Mouse (Mus musculus) CH12.LX (cell line): Measurements from ENCODE around the gene Fmnl1.

Source experiments
- CTCF ChIP-seq, 2 experiments: IDR thresholded peaks in 1 of 2; conservative IDR thresholded peaks in 1 of 2; 2 replicates each; pipeline ENCODE4 v1.5.1; 2011 to 2012; ENCODE audit warnings: low read depth in 2 of 2, low read length in 2 of 2, improper control_type of control experiment in 1 of 2, inconsistent platforms in 1 of 2, mild to moderate bottlenecking in 1 of 2, moderate library complexity in 1 of 2
- MXI1 ChIP-seq: IDR thresholded peaks from 2 replicates; pipeline ENCODE4 v1.6.1; 2011; ENCODE audit warnings: mild to moderate bottlenecking, low read depth, low read length, improper control_type of control experiment
- MYC ChIP-seq: IDR thresholded peaks from 2 replicates; pipeline ENCODE4 v1.6.1; 2011; ENCODE audit warnings: low read depth, mild to moderate bottlenecking, improper control_type of control experiment, low read length
- POLR2AphosphoS2 ChIP-seq: IDR thresholded peaks from 2 replicates; pipeline ENCODE4 v1.6.1; 2011; ENCODE audit warnings: low read depth, low read length, improper control_type of control experiment
- RAD21 ChIP-seq: IDR thresholded peaks from 2 replicates; pipeline ENCODE4 v1.6.1; 2011; ENCODE audit warnings: low read depth, mild to moderate bottlenecking, low read length, improper control_type of control experiment, moderate library complexity
- TBP ChIP-seq: conservative IDR thresholded peaks from 2 replicates; pipeline ENCODE4 v1.6.1; 2011; ENCODE audit warnings: low read depth, low read length, improper control_type of control experiment
- ZMIZ1 ChIP-seq: IDR thresholded peaks from 2 replicates; pipeline ENCODE4 v1.6.1; 2012; ENCODE audit warnings: low read depth, mild to moderate bottlenecking, inconsistent platforms, low read length, improper control_type of control experiment
- ZNF384 ChIP-seq: IDR thresholded peaks from 2 replicates; pipeline ENCODE4 v1.6.1; 2012; ENCODE audit warnings: low read depth, low read length, improper control_type of control experiment, inconsistent platforms

DNA sequence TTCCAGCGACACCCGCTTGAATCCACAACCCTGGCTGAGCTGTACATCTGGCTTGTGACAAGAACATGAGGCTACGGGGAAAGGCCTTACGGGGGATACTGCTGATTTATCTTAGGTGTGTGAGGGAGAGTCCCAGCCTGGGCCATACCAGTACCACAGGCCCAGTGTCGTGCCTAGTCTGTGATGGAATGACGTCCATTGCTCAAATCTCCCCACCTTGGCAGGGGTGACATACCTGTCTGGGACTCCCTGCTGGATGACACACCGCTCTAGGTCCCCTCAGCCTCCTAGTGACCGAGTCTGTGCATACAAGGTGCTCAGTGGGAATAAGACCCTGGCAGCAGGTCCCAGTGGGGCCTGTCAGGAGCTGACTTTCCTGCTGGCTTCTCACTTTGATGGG, 7.8 kb downstream of the Fmnl1 start:
- TF ChIP-seq MYC (no peak), RAD21 (no peak), MXI1 (no peak), TBP (no peak), CTCF (conservative IDR thresholded peaks at IDR 0.05 in 1 of 2, IDR thresholded peaks at IDR 0.05 in 1 of 2; ENCODE audit: low read depth in 2 of 2, low read length in 2 of 2) (no peak), POLR2AphosphoS2 (no peak), ZMIZ1 (no peak), ZNF384 (no peak)
